Mouse (Mus musculus) small intestine, adult 2 months (tissue): ENCODE measurements at regions not wholly inside any gene's neighbourhood (a gene's known extent, or its start where the extent isn't known, plus 50 kb on each side); places are given as distances from the start of the nearest gene placed in this dataset.

Source experiments
- CTCF ChIP-seq: fragments of 200-500 bp; IDR thresholded peaks from 2 replicates; pipeline ENCODE4 v1.5.1; 2012; ENCODE audit warnings: low read depth, mild to moderate bottlenecking, control low read depth, inconsistent platforms, low read length, moderate library complexity, mixed read lengths; ENCODE audit not compliant: insufficient replicate concordance, insufficient read length; ENCODE audit errors: extremely low read depth
- POLR2A ChIP-seq: fragments of 200-500 bp; IDR thresholded peaks from 2 replicates; pipeline ENCODE4 v1.6.1; 2012; ENCODE audit warnings: low read depth, mild to moderate bottlenecking, control low read depth, inconsistent platforms, low read length, moderate library complexity

DNA sequence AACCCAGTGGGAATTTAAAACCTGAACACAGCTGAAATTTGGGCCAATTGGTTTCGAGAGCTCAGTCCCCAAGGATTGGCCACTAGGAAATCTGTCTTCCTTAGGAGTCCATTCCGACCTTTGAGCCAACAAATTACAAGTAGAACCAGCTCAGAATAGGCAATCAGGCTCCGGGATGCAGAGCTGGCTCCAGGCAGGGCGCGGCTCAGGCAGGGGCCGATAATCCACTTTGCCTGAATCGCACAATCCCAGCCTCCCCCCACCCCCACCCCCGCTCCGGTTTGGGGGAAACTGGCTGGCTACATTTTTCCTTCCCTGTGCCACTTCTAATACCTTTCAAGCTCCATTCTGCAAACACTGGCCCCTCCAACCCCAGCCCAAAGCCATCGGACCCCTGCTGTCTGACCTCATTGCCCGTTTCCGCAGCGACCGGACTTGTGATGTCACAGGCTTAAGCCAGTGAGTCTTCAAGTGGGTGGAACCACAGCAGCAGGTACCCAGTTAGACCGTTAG is 150.5 kb upstream of the Sdk2 start:
- TF ChIP-seq CTCF, result no peak
- TF ChIP-seq POLR2A, result no peak
